Mouse (Mus musculus) retina, adult 2 months (tissue): ENCODE data around the gene Sync.
A peak's percentile ranks its signal among the peaks of the same experiment; 100 is the strongest.

Source experiments
- DNase-seq: peaks from one replicate; pipeline ENCODE4 v3.0.0-alpha.2; 2012; ENCODE audit warnings: low read depth, low spot score

The Sync gene

GRCm38 (mm10) chr4:129261196-129261595 is 26.2 kb upstream of the Sync start, which contains the start of gene C77080:
Gene C77080 (minus strand): TSS chr4:129261404.
- no peak for DNase-seq

GRCm38 (mm10) chr4:129263225-129264021 is 24.0 kb upstream of the Sync start:
- no peak for DNase-seq

GRCm38 (mm10) chr4:129266191-129266590 is 21.2 kb upstream of the Sync start:
- DNase-seq, result no peak

- no peak for DNase-seq
Measured at GRCm38 (mm10) chr4:129266821-129267220, 20.6 kb upstream of the Sync start.

- no peak for DNase-seq
Measured at GRCm38 (mm10) chr4:129268698-129269097, 18.7 kb upstream of the Sync start.

GRCm38 (mm10) chr4:129271991-129272755 is 15.2 kb upstream of the Sync start:
- no peak for DNase-seq

GRCm38 (mm10) chr4:129272756-129273046 is 14.7 kb upstream of the Sync start:
- DNase-seq, result no peak

- DNase-seq, result peak; percentile 74
Measured at GRCm38 (mm10) chr4:129276453-129276865, 11.0 kb upstream of the Sync start.

- no peak for DNase-seq
Measured at GRCm38 (mm10) chr4:129282786-129283185, 4.6 kb upstream of the Sync start.

GRCm38 (mm10) chr4:129283226-129283625 is 4.2 kb upstream of the Sync start:
- DNase-seq, result no peak

GRCm38 (mm10) chr4:129284685-129285084 is 2.7 kb upstream of the Sync start:
- no peak for DNase-seq

GRCm38 (mm10) chr4:129286001-129286682 is 1.3 kb upstream of the Sync start:
- DNase-seq, result no peak

GRCm38 (mm10) chr4:129286683-129287471 is 540 bp upstream of the Sync start:
- DNase-seq, result no peak

- DNase-seq, result no peak
Measured at GRCm38 (mm10) chr4:129288067-129288466, 650 bp downstream of the Sync start.

GRCm38 (mm10) chr4:129289671-129290070 is 2.3 kb downstream of the Sync start:
- no peak for DNase-seq

- DNase-seq, result no peak
Measured at GRCm38 (mm10) chr4:129292831-129293230, 5.4 kb downstream of the Sync start.

GRCm38 (mm10) chr4:129293702-129294101 is 6.3 kb downstream of the Sync start:
- no peak for DNase-seq

- no peak for DNase-seq
Measured at GRCm38 (mm10) chr4:129295188-129295587, 7.8 kb downstream of the Sync start.

- DNase-seq, result no peak
Measured at GRCm38 (mm10) chr4:129296066-129296465, 8.6 kb downstream of the Sync start.

GRCm38 (mm10) chr4:129297724-129298123 is 10.3 kb downstream of the Sync start:
- DNase-seq, result no peak

GRCm38 (mm10) chr4:129299121-129299520 is 11.7 kb downstream of the Sync start:
- DNase-seq, result no peak

GRCm38 (mm10) chr4:129303401-129303800 is 16.0 kb downstream of the Sync start:
- no peak for DNase-seq
